Comparison of ENCODE assay signal across 9 mouse cellular contexts in genomic region chr2:155946069-155946468, GRCm38 (mm10). TPM values are rescaled to one million over a fixed set of nuclear protein-coding genes. Genes with fewer than 3 reads are reported as not detected.
DNase-seq lines count a peak whose midpoint lies in the region; ATAC-seq lines count a peak whose summit lies in the region.
"Had no signal": no experiment of that assay in that cellular context is flagged by ENCODE, and none has a peak within 500 bp of the region (broad histone marks: within the 10 kb centered on the region; RNA-seq: fewer than 3 reads in every experiment).

No protein-coding gene starts in this region.

- H3K36me3 ChIP-seq in kidney, embryonic 15.5 days, result no peaks in the 10 kb centered on the region
- H3K36me3 ChIP-seq in limb, embryonic 10.5 days, result peaks cover 4% of the 10 kb centered on the region; the same call in 1 of the 2 replicates

- peaks cover 14% of the 10 kb centered on the region for H3K27me3 ChIP-seq in kidney, embryonic 15.5 days
- 0 out of 2 replicates have a peak, but pooled peaks cover 13% of the 10 kb centered on the region for H3K27me3 ChIP-seq in limb, embryonic 10.5 days (ENCODE audit: low read depth, poor library complexity, severe bottlenecking)

- H3K27ac ChIP-seq in kidney, embryonic 15.5 days, result no peak overlapping the region
- peak overlapping the region; percentile 83; the same call in 1 of the 2 replicates for H3K27ac ChIP-seq in limb, embryonic 10.5 days

- peak; percentile 30 to 59 for DNase-seq in kidney, adult 8-10 months
- peak; percentile 85 for DNase-seq in MN1 (ENCODE audit: low spot score)
- DNase-seq in cerebellum, postnatal 25 days, result peak; percentile 70 to 82
- peak; percentile 87 for DNase-seq in gastrocnemius, postnatal 10 days
- DNase-seq in limb, embryonic 10.5 days (ENCODE audit: low spot score), result peak; percentile 89
- peak; percentile 30 to 58 for DNase-seq in natural killer cell, adult 2 months (ENCODE audit: low spot score in 2 of 2)
- peak; percentile 52 to 60 for DNase-seq in thymus, postnatal 36 days

- H3K4me2 ChIP-seq in kidney, embryonic 15.5 days, result no peak overlapping the region

- no peak for ATAC-seq in kidney, embryonic 15.5 days (replicated peaks; ENCODE audit: low FRiP score)

- H3K9ac ChIP-seq in kidney, embryonic 15.5 days, result no peak overlapping the region

- peaks cover 38% of the 10 kb centered on the region for H3K4me1 ChIP-seq in kidney, embryonic 15.5 days
- peaks cover 75% of the 10 kb centered on the region for H3K4me1 ChIP-seq in limb, embryonic 10.5 days

- no peaks in the 10 kb centered on the region for H3K9me3 ChIP-seq in kidney, embryonic 15.5 days (replicated peaks)
- no peaks in the 10 kb centered on the region for H3K9me3 ChIP-seq in limb, embryonic 10.5 days (replicated peaks)

- no peak overlapping the region for H3K4me3 ChIP-seq in kidney, embryonic 15.5 days (replicated peaks)
- H3K4me3 ChIP-seq in limb, embryonic 10.5 days, result no peak overlapping the region

- WGBS in kidney, embryonic 15.5 days, result 3% methylated on average over 7 of the region's 7 CpGs
- WGBS in limb, embryonic 10.5 days, result 5% methylated on average over 7 of the region's 7 CpGs

RNA-seq across cellular contexts. Expression of gene Gdf5, which starts 0.9 kb away (rescaled TPM):
- 0.51 and 0.84 TPM in 2 replicates for polyA plus RNA-seq in kidney, embryonic 15.5 days (2015; fragmentation: Nextera tagmentation; extraction: Ambion mirVana)
- total RNA-seq in gastrocnemius, postnatal 10 days (2021), result under 1 TPM in 1 of 2 experiments, not detected in 1; 0.14 TPM
- 1.4 and 8.1 TPM in 2 replicates for polyA plus RNA-seq in limb, embryonic 10.5 days (2016; fragmentation: Nextera tagmentation; extraction: Ambion mirVana)

RNA-seq across cellular contexts. Expression of gene Gm15557, which starts 5.5 kb away (rescaled TPM):
- not detected in 2 replicates for polyA plus RNA-seq in kidney, embryonic 15.5 days (2015; fragmentation: Nextera tagmentation; extraction: Ambion mirVana)
- total RNA-seq in gastrocnemius, postnatal 10 days (2021), result not detected
- polyA plus RNA-seq in limb, embryonic 10.5 days (2016; fragmentation: Nextera tagmentation; extraction: Ambion mirVana), result 0.13 and 0.18 TPM in 2 replicates
- polyA plus RNA-seq: gonadal fat pad, adult 2 months had no signal

RNA-seq across cellular contexts. Expression of gene Cep250, which starts 10.2 kb away (rescaled TPM):
- 21.9 and 24.4 TPM in 2 replicates for polyA plus RNA-seq in kidney, embryonic 15.5 days (2015; fragmentation: Nextera tagmentation; extraction: Ambion mirVana)
- 10 to 100 TPM in 1 of 2 experiments, 1 to 10 TPM in 1; 7.8 to 11.7 TPM for total RNA-seq in gastrocnemius, postnatal 10 days (2021)
- 28.7 and 34.3 TPM in 2 replicates for polyA plus RNA-seq in limb, embryonic 10.5 days (2016; fragmentation: Nextera tagmentation; extraction: Ambion mirVana)

RNA-seq across cellular contexts. Expression of gene Uqcc1, which starts 16.0 kb away (rescaled TPM):
- polyA plus RNA-seq in kidney, embryonic 15.5 days (2015; fragmentation: Nextera tagmentation; extraction: Ambion mirVana), result 66.6 and 81.7 TPM in 2 replicates
- total RNA-seq in gastrocnemius, postnatal 10 days (2021), result 100 to 1,000 TPM in 1 of 2 experiments, 10 to 100 TPM in 1; 92.3 to 108 TPM
- polyA plus RNA-seq in limb, embryonic 10.5 days (2016; fragmentation: Nextera tagmentation; extraction: Ambion mirVana), result 78.6 and 83.1 TPM in 2 replicates
